10 mouse cellular contexts compared by ENCODE assay signal in the genomic region with DNA sequence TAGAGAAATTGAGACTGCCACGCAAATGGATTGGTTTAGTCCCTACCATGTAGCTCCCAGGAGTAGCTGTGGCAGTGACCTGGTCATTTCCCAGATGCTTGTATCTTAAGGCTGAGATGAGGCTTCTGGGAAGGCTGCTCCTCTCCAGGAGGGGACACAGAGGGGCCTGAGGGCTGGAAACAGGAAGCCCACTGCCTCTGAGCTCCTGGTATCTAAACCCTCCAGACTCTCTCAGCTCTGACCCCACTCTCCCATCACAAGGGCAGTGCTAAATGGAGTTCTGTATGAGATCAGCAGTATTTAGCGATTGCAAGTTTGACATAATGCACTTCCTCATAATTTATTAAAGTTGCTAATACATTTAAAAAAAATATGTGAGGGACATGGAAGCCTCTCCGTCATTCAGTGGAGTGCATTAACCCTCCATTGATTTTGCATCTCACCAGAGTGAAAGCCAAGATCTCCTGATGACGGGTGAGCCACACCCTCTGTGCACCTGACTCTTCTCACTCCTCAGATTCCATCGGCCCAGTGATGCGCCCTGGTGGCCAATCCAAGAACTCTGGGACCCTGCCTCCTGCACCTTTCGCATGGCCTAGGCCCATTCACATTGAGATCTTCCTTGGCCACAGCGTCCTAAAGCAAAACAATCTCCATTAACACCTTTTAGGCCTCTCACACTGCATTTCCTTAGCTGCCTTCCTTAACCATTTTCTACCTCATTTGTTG.
DNase-seq lines count a peak whose midpoint lies in the region; ATAC-seq and TF ChIP-seq lines count a peak whose summit lies in the region.
"Had no signal": no experiment of that assay in that cellular context is flagged by ENCODE, and none has a peak within 500 bp of the region (broad histone marks: within the 10 kb centered on the region; RNA-seq: fewer than 3 reads in every experiment).

No protein-coding gene starts in this region.

- H3K79me2 ChIP-seq in liver, adult 2 months (ENCODE audit: control insufficient read depth, insufficient read depth, low read length): peaks cover 42% of the 10 kb centered on the region; the same call in 1 of the 2 replicates

- ATAC-seq in embryonic facial prominence, embryonic 12.5 days (ENCODE audit: insufficient number of reproducible peaks, insufficient read depth, low FRiP score, low TSS enrichment): no peak
- peak; percentile 40 for ATAC-seq in megakaryocyte, adult 5-6 weeks (ENCODE audit: poor library complexity, severe bottlenecking)
- ATAC-seq: activated CD4-positive, CD25-positive, alpha-beta regulatory T cell, adult 4 months had no signal

- no peaks in the 10 kb centered on the region for H3K27me3 ChIP-seq in liver, adult 2 months (ENCODE audit: control insufficient read depth, insufficient read depth, low read length)
- H3K27me3 ChIP-seq in embryonic facial prominence, embryonic 12.5 days: no peaks in the 10 kb centered on the region
- H3K27me3 ChIP-seq in forebrain, embryonic 10.5 days (ENCODE audit: poor library complexity, severe bottlenecking): no peaks in the 10 kb centered on the region
- H3K27me3 ChIP-seq: forebrain, embryonic 12.5 days had no signal

- TF ChIP-seq POLR2A in liver, adult 2 months (IDR thresholded peaks at IDR 0.05; ENCODE audit: extremely low read depth, insufficient read depth, low read length): no peak

- peak; percentile 52 for TF ChIP-seq CTCF in liver, adult 2 months (IDR thresholded peaks at IDR 0.05; ENCODE audit: low read depth, low read length)

- H3K36me3 ChIP-seq in liver, adult 2 months (ENCODE audit: control insufficient read depth, insufficient read depth, low read length): no peaks in the 10 kb centered on the region
- peaks cover 7% of the 10 kb centered on the region for H3K36me3 ChIP-seq in embryonic facial prominence, embryonic 12.5 days
- peaks cover 5% of the 10 kb centered on the region for H3K36me3 ChIP-seq in forebrain, embryonic 10.5 days (replicated peaks)
- H3K36me3 ChIP-seq: forebrain, embryonic 12.5 days had no signal

- no peak overlapping the region for H3K4me3 ChIP-seq in liver, adult 2 months (ENCODE audit: insufficient read depth, low read depth, low read length)
- H3K4me3 ChIP-seq in embryonic facial prominence, embryonic 12.5 days: no peak overlapping the region
- no peak overlapping the region for H3K4me3 ChIP-seq in forebrain, embryonic 10.5 days
- H3K4me3 ChIP-seq: forebrain, embryonic 12.5 days had no signal

- H3K27ac ChIP-seq in liver, adult 2 months (replicated peaks; ENCODE audit: insufficient read depth, low read depth, low read length): peak overlapping the region; percentile 13; the same call in 1 of the 2 replicates
- peak overlapping the region; percentile 7; the same call in 1 of the 2 replicates for H3K27ac ChIP-seq in embryonic facial prominence, embryonic 12.5 days
- H3K27ac ChIP-seq in forebrain, embryonic 10.5 days: no peak overlapping the region
- H3K27ac ChIP-seq: forebrain, embryonic 12.5 days had no signal

- peak; percentile 45 for DNase-seq in liver, adult 2 months (ENCODE audit: extremely low read depth, low read depth, low spot score)
- DNase-seq in liver (no peak), WW6 (ENCODE audit: low read depth, low spot score) (peak; percentile 18)
- DNase-seq in forebrain, embryonic 10.5 days (ENCODE audit: extremely low spot score, low spot score): no peak
- no peak for DNase-seq in kidney, adult 18-20 months
- DNase-seq: cerebellum, adult 8-10 months had no signal

- WGBS in liver, adult 2 months: 57% methylated on average over 8 of the region's 8 CpGs
- WGBS in embryonic facial prominence, embryonic 12.5 days: 72% methylated on average over 8 of the region's 8 CpGs
- 70% methylated on average over 8 of the region's 8 CpGs for WGBS in forebrain, embryonic 10.5 days

- H3K9ac ChIP-seq in liver, adult 2 months (ENCODE audit: low read depth, low read length): no peak overlapping the region
- no peak overlapping the region for H3K9ac ChIP-seq in embryonic facial prominence, embryonic 12.5 days
- H3K9ac ChIP-seq: forebrain, embryonic 12.5 days had no signal

- no peak overlapping the region for H3K4me2 ChIP-seq in embryonic facial prominence, embryonic 12.5 days (replicated peaks)
- H3K4me2 ChIP-seq: forebrain, embryonic 12.5 days had no signal

- H3K9me3 ChIP-seq in embryonic facial prominence, embryonic 12.5 days: no peaks in the 10 kb centered on the region
- no peaks in the 10 kb centered on the region for H3K9me3 ChIP-seq in forebrain, embryonic 10.5 days
- H3K9me3 ChIP-seq: forebrain, embryonic 12.5 days had no signal

- H3K4me1 ChIP-seq in liver, adult 2 months (ENCODE audit: control insufficient read depth, insufficient read depth, low read length): peaks cover 23% of the 10 kb centered on the region
- peaks cover 14% of the 10 kb centered on the region for H3K4me1 ChIP-seq in embryonic facial prominence, embryonic 12.5 days
- peaks cover 4% of the 10 kb centered on the region; the same call in 1 of the 2 replicates for H3K4me1 ChIP-seq in forebrain, embryonic 10.5 days

Comparison
In these comparisons a context has a peak if more than half of its experiments do, and no peak if none do; other contexts are left out.
1. DNase-seq: peak in liver, adult 2 months (single experiment) and WW6 (single experiment); none in liver (single experiment), forebrain, embryonic 10.5 days (single experiment) and kidney, adult 18-20 months (single experiment).